Mouse (Mus musculus) left cerebral cortex, postnatal 36 days (tissue): ENCODE results near the gene Adamts4. TPM values are rescaled to one million over a fixed set of nuclear protein-coding genes. Genes with fewer than 3 reads are reported as not detected.
"Not testable (repeated sequence)": the region's sequence is repeated elsewhere in the genome, so short reads cannot be mapped to it uniquely, and the experiment has no call there.

Source experiments
- DNase-seq, 2 experiments: peaks; one replicate each; pipeline ENCODE4 v3.0.0; 2021 to 2022; ENCODE audit warnings: low spot score in 2 of 2, mixed read lengths in 1 of 2
- intact Hi-C: fragments of 180-260 bp; cut with DNase I; formaldehyde crosslinking; loops from one replicate; pipeline ENCODE4 v1.15.1; 2025
- total RNA-seq, 2 experiments: library from RNA; stranded (reverse); gene quantifications; 2 replicates each; pipeline ENCODE4 v1.2.3; 2021

Adamts4 gene
- total RNA-seq, 2 experiments from 2014 or later, result 11.1 to 16.4 TPM

DNA sequence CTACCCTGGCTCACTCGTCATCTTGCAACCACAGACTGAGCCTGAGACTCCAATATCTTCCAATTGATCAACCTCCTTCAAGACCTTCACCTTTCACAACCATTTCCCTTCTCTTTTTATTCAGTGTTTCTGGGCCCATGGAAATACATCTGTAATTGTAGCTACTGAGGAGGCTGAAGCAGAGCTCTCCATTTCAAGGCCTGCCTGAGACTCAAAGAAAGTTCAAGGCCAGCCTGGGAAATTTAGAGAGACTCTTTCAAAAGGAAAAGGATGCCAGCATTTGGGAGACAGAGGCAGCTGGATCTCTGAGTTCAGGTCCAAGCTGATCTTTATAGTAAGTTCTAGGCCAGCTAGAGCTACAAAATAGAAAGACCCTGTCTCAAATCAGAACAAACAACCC, 22.3 kb upstream of the Adamts4 start:
- intact Hi-C loops, result no loop called here
- DNase-seq, result no peak

DNA sequence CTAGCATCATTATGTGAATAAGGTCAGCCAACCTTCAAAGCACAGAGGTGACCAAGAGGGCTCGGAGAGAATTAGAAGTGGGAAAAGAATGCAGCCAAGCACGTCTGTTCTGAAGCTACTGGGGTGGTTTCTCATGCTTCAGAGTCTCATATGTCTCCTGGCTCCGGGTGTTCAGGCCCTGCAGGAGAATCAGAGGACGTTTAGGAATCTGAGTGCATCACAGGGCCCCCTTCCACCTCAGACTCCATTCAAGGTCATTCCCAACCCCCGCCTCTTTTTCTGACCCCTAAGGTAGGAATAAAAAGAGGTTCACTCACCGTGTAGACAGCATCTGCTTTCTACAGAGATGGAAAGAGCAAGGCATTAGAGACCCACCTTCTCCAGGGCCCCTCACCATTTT, 20.5 kb upstream of the Adamts4 start:
- intact Hi-C loops, result no loop called here
- no peak for DNase-seq

DNA sequence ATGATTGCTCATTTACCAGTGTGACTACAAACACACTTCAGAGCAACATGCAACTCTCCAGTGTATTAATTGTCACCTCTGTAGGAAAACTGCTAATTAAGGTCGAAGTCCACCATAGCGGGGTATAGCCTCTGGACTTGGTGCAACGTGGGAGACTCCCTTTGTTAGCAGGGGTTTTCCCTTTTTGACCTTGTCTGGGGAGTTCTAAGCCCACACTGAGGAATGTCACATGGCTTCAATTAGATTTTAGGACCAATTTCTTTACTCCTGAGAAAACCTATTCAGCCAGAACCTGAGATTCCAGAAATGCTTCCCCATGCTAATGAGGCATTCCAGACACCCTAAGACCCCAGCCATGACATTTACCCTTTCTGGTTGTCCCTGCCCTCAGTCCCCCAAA, 20.0 kb upstream of the Adamts4 start:
- intact Hi-C loops, result no loop called here
- no peak for DNase-seq

- intact Hi-C loops, result no loop called here
- no peak for DNase-seq
Observed at GRCm38 (mm10) chr1:171231844-171232243, 18.4 kb upstream of the Adamts4 start.

DNA sequence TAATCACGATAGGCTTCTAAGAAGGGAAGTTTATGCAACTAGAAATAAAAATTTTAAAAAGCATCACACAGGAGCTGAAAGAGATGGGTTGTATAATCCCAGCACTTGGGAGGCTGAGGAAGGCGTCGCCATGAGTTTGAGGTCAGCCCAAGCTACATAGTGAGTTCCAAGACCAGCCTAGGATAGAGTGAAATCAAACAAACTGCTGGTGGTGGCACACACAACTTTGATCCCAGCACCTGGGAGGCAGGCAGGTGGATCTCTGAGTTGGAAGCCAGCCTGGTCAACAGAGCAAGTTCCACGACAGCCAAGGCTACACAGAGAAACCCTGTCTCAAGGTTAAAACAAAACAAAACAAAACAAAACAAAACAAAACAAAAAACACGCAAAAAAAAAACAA, 17.9 kb upstream of the Adamts4 start:
- intact Hi-C loops, result no loop called here
- no peak for DNase-seq

- intact Hi-C loops, result no loop called here
- no peak for DNase-seq
Observed at GRCm38 (mm10) chr1:171232800-171233730, 17.2 kb upstream of the Adamts4 start.

DNA sequence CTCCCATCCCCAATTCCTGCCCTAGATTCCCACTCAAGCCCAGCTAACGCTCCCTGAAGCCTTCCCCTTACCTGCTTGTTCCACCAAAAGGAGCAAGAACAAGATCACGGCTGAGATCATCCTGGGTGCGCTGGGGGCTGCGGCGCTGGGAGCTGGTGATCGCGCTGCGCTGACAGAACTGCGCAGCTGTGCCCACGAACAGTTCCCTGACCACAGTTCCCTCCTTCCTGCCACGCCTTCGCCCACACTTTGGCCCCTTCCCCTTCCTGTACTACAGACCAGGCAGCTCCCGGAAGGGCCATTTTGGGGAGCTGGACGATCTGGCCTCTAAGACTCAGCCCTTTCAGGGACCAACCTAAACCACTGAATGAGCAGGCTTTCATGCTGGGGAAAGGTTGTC, 16.1 kb upstream of the Adamts4 start, which contains the start of gene Fcer1g:
Fcer1g (minus strand) TSS at position 240 of the 400 bp plus-strand sequence.
- DNase-seq, result no peak
- intact Hi-C loops, result no loop called here

DNA sequence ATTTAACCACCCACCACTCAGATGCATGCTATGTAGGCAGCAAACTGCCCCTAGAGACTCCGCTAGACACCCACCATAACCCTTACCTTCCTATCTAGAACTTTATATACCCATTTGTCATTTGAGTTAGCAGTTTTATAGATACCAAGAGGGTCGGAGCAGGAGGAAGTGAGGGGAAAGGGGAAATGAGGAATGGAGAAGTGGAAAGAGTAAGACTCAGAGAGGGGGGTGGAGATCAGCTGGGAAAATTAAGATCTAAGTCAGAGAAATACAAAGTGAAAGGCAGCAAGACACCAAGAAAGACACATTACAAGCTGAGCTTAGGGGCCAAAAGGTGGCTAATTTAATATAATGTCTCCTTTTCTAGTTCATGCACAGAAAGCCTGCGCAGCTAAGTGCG, 15.7 kb upstream of the Adamts4 start:
- no peak for DNase-seq
- intact Hi-C loops, result no loop called here

DNA sequence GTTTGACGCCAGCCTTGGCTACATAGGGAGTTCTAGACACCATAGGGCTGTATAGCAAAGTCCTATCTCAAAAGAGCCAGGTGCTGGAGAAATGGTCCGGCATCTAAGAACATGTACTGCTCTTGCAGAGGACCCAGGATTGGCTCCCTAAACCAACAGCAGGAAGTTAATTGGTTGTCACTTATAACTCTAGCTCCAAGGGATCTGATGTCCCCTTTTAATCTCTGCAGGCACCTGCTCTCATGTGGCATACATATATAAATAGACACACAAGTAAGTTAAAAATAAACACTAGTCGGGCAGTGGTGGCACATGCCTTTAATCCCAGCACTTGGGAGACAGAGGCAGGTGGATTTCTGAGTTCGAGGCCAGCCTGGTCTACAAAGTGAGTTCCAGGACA, 14.4 kb upstream of the Adamts4 start:
- no peak for DNase-seq
- intact Hi-C loops, result no loop called here

DNA sequence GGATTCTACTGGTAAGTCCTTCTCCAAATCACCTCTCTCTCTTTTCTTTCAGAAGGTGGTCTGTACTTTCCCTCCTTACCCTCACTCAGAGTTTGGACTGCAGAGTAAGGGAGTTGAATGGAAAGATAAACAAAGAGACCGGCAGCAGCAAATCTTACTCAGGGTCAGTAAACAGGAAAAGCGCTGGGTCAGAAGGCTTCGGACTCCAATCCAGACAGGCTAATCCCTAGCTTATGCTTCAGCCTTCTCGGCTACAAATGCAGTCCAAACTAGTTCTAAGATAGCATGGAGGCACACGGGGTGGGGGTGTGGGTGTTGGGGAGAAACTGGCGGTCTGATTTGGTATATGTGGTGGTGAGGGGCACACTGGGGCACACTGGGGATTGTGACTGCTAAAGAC, 12.8 kb upstream of the Adamts4 start:
- intact Hi-C loops, result no loop called here
- no peak for DNase-seq

GRCm38 (mm10) chr1:171238463-171238862, 11.8 kb upstream of the Adamts4 start:
- peak in 1 of 2 experiments; percentile 29 for DNase-seq
- intact Hi-C loops, result no loop called here

DNA sequence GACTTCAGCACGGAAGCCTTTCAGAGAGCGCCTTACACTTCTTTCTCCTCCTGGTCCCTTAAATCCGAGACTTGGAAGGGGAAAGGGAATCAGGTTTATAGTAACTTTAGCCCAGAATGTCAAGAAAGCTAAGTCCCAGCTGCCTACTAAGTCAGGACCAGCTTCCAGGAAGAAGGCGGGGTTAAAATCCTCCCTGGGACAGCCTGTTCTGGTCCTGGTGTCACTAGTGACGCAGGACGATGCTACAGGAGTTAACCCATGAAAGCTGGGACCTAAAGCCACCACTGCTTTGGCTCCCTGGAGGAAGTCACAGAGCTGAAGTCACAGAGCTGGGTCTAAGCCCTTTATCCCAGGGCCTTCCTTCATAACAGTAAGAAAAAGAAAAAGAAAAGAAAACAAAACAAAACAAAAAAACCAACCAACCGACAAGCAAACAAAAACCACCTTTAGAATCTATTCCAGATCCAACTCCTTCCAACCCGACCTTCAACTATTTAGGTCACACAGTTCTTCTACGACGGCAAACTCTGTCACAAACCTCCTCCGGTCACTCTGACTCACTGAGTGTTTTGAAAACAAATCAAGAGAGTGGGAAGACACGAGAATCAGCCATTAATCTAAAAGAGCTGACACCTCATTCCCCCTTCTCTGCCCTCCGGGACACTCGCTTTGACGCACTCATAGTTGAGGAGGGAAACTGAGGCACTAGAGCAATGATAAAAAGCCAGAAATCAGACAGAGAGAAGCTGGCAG, 10.1 kb upstream of the Adamts4 start:
- DNase-seq, result no peak
- intact Hi-C loops, result no loop called here

GRCm38 (mm10) chr1:171240911-171241310, 9.3 kb upstream of the Adamts4 start:
- no peak for DNase-seq
- intact Hi-C loops, result no loop called here

- intact Hi-C loops, DNase-seq: not testable (repeated sequence)
Observed at GRCm38 (mm10) chr1:171241952-171242351, 8.3 kb upstream of the Adamts4 start.

- no peak for DNase-seq
- intact Hi-C loops, result no loop called here
Observed at GRCm38 (mm10) chr1:171245353-171245752, 4.9 kb upstream of the Adamts4 start.

DNA sequence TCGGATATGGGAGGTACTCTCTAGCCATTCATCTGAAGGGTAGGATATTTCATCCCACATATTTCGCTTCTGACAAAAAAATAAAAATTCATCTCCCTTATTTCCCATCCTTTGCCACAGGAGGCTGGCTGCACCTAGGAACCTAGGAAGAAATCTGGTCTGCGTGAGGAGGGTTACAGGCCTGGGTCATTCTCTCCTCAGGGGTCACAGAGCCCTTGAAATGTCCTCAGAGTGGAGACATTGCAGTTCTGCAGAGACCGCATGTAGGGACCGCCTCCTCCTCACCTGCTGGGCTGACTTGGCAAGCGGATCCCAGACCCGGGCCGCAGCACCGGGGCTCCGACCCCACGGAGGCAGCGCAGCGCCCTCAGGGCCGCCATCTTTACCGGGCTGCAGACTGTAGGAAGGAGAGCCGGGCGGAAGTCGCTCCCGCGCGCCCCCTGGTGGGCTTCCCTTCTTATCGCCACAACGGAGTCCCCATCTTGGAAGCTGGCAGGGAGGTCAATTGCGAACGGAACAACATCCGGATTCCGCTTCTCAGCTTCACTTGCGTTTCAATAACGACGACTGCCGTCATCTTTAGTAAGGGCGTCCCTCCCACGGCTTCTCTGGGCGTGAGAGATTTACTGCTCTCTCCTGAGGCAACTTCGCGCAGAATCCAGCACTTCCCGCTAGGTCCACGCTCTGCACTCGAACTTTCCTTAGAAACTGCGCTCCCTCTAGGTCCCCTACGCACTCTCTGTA, 3.3 kb upstream of the Adamts4 start:
- intact Hi-C loops, result no loop called here
- peak; percentile 97 to 98 for DNase-seq

- no peak for DNase-seq
- intact Hi-C loops, result no loop called here
Observed at GRCm38 (mm10) chr1:171247453-171247841, 2.8 kb upstream of the Adamts4 start.

- intact Hi-C loops, result no loop called here
- no peak for DNase-seq
Observed at GRCm38 (mm10) chr1:171247916-171248315, 2.3 kb upstream of the Adamts4 start.

- DNase-seq, result no peak
- intact Hi-C loops, result no loop called here
Observed at GRCm38 (mm10) chr1:171248386-171249226, 1.6 kb upstream of the Adamts4 start.
